Mouse (Mus musculus): ENCODE data around the gene Spon2. TPM values are rescaled to one million over a fixed set of nuclear protein-coding genes. Genes with fewer than 3 reads are reported as not detected.

Spon2 gene
- total RNA-seq, 2 experiments from 2014 or later: 4.3 to 5.6 TPM

DNA sequence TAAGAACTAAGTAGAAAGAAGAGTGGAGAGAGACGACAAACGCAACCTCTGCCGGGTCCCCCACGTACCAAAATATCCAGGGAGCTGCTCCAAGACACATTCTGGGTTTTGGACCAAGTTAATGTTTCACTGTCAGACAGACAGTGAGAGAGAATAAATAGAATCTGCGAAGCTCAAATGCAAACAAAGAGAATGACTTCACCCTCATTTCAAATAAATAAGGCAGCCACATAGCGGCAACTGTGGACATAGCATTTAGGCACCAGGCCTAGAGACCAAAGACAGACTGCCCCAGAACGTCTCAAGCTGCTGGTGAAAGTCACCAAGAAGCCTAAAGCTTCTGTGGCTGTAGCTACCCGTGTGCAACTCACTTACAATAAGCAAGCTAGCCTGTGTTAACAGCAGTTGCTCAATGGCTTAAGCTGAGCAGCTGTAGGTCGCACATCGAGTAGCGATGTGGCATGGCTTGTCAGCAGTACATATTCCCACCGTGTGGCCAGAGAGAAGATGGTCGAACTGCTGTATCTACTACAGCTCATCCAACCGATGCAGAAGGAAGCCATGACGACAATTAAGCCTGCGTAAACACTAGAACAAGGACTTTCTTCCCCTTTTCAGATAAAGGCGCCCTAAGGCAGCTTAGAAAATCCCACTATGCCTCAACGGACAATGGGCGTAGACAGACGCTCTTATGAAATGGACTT lies 643 bp upstream of the Spon2 start:
- DNase-seq: no peak

- DNase-seq: no peak
These were observed 592 bp downstream of the Spon2 start for GRCm38 (mm10) chr5:33217663-33218062.

GRCm38 (mm10) chr5:33214723-33215122 lies 3.5 kb downstream of the Spon2 start:
- DNase-seq: peak in 1 of 2 experiments; percentile 51

DNA sequence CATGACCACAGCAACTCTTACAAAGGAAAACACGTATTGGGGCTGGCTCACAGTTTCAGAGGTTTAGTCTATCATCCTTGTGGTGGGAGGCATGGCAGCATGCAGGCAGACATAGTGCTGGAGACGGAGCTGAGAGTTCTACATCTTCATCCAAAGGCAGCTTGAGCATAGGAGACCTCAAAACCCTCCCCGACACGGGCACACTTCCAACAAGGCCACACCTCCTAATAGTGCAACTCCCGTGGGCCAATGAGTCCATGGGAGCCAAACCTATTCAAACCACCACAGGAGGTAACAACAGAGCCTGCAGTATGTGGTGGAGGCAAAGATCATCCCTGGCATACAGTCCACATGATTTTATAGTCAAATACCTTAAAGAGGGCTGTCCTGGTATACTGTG lies 7.0 kb downstream of the Spon2 start:
- DNase-seq: no peak

DNA sequence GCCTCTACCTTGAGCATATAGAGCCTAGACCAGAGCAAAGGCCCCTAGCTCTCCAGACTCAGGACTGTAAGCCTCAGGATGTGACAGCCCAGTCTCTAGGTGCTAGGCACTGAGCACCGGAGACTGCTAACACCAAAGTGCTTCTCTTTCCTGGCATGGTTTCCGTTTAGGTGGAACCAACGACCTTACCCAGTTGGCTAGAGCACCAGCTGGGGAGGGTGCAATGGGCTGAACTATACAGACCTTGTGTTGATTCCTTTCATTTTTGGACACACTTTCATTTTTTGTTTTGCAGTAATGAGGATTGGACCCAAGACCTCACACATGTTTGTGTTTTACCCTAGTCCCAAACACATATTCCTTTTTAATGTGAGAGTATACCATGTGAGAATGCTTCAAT lies 7.7 kb downstream of the Spon2 start:
- no peak for DNase-seq

DNA sequence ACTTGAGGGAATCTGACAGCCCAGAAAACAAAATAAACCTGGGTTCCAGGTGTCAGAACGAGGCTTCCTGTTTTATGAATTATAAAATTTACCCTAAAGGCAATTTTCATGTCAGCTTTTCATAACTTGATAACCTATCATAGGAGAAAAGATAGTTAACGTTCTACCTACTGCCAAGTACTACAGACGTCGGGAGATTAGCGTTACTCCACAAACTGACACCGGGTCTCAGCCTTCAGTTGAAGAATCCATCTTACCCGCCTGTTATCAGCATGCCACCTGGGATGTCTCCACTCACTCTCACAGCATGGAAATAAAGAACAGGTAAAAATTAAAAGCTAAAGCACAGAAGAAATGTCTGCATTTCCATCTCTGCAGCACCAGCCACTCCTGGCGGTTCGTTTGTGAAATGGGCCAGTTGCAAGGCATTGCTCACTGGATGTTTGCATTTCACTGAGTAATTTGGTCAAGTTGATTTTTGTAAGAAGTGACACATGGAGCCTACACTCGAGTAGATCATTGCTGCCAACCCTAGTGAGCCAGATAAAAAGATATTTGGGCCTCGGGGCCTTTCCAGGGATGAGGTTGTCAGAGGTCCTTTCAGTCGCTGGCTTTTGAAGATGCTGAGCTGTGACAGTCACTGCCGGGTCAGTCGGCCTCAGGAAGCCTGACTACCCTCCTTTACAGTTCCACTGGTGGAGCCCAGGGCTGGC lies 9.6 kb downstream of the Spon2 start:
- no peak for DNase-seq

DNA sequence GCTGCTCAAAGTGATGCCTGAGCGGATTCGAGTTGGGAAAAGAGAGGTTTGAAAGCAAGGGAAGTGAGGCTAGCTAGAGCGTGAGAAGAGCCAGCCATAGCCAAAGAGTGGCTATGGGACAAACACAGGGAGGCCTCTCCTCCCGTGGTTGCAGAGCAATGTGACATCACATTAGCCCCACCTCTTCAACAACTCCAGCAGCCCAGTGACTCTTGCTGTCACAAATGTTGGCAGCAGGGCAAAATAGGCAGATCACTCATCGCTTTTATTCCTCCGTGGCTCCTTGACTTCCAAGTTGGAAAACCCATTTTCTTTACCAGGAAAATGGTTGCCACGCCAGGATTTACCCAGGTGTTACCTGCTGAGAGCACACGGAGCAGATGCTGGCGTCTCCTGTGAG lies 11.1 kb downstream of the Spon2 start:
- no peak for DNase-seq

DNA sequence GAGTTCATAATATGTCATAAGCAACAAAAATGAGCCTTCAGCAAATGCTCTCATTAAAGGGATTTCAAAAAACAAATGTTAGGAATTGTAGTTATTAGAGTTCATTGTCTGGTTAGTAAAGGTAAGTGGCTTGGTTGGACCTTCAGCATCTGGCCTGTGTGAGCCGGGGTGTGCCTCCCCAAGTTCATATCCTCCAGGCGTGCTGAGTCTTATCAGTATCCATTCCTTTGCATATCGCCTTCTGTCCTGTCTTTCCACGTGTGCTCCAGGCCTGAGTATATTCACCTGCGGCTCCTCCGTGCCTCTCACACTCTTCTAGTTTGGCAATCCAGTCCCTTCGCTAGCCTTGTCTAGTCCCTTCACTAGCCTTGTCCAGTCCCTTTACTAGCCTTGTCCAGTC lies 11.9 kb downstream of the Spon2 start:
- DNase-seq: no peak

- DNase-seq: no peak
These were observed 14.0 kb downstream of the Spon2 start for GRCm38 (mm10) chr5:33204284-33204683.

- peak; percentile 80 to 93 for DNase-seq
These were observed 14.5 kb downstream of the Spon2 start for GRCm38 (mm10) chr5:33203691-33204242.

DNA sequence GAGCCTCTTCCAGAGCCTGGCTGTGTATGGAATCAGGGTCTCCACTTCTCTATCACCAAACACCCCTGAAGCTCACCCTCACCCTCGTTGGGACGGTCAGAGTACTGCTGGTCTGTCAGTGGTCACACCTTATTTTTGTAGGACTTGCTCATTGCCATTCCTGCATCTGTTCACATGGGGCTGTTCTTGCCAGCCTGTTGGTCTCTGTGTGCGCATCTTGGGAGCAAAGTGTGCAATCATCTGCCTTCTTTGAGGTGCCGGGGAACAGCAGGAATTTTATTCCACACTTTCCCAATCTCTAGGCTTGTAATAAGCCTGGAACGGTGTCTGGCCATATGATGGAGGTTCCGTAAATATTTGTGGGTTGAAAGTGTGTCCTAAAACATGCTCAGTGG lies 15.1 kb downstream of the Spon2 start:
- DNase-seq: no peak

DNA sequence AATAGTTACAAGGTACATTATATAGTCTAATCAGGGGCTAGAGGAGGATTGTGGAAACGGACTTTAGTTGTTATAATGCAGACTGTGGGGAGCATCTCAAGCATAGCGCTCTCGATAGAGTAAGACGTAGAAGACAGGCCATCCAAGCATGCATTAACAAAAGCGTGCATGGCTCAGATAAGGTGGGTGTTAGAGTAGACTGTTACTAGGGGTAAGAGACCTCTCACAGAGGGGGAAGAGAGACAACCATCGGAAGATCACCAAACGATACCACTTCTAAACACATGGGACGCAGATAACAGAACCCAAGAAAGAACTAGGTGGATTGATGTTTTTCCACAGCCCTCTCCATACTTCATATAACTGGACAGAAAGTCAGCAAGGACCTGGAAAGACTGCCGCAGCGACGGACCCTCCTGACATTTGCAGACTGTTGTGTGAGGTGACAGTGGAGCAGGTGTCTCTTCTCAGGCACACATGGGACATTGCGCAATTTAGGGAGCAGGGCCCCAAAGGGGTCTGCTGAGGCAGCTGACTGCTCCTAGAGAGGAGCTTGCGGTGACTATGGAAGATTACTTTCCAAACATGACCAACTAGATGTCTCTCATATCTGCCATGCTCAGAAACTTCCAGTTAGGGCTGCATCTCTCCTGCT lies 15.6 kb downstream of the Spon2 start:
- DNase-seq: no peak

GRCm38 (mm10) chr5:33201697-33202096 lies 16.6 kb downstream of the Spon2 start:
- DNase-seq: no peak

GRCm38 (mm10) chr5:33200071-33200470 lies 18.2 kb downstream of the Spon2 start:
- no peak for DNase-seq

- no peak for DNase-seq
These were observed 22.9 kb downstream of the Spon2 start for GRCm38 (mm10) chr5:33195246-33195852.

DNA sequence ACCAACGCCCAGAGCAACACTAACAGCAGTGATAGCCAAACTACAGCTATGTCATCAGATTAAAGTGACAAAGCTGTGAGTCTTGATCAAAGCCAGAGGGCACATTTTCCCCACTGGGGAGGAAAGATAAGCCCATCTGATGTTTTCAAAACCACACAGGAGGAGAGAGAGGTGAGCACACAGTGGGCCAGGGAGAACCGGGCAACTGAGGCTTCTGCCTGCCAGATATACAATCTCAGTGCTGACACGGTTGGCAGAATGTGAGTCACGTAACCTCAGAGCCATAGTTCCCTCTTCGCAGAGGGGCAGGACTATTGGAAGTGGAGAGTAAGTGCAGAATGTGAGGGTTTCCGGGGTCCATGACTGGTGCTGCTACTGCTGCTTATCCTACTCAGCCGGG lies 24.7 kb downstream of the Spon2 start:
- DNase-seq: no peak

Other genes with a start within 250 kb of the Spon2 start
- 10 to 100 TPM; 90.3 TPM for gene Ywhah, start 199.6 kb downstream of the Spon2 start, total RNA-seq (2021)
- under 1 TPM; 0.20 to 0.21 TPM for gene Slc5a1, start 114.2 kb downstream of the Spon2 start, total RNA-seq (2021)
- gene Ctbp1, start 56.5 kb upstream of the Spon2 start, total RNA-seq (2021): 100 to 1,000 TPM; 216 to 232 TPM
- 10 to 100 TPM; 86.4 to 97.0 TPM for gene Maea, start 117.1 kb upstream of the Spon2 start, total RNA-seq (2021)
- 1 to 10 TPM; 2.8 to 3.6 TPM for gene Uvssa, start 160.1 kb upstream of the Spon2 start, total RNA-seq (2021)
- not detected for gene Nkx1-1, start 215.5 kb upstream of the Spon2 start, total RNA-seq (2021)

Measured in heart, adult 18-20 months (tissue).